Mouse (Mus musculus): ENCODE measurements at regions not wholly inside any gene's neighbourhood (a gene's known extent, or its start where the extent isn't known, plus 50 kb on each side); places are given as distances from the start of the nearest gene placed in this dataset.

- Histone ChIP-seq H3K9ac (no peak overlapping the region), H3K27ac (no peak overlapping the region), H3K4me1 (no peaks in the 10 kb centered on the region), H3K27me3 (replicated peaks) (no peaks in the 10 kb centered on the region), H3K4me2 (no peak overlapping the region), H3K4me3 (no peak overlapping the region), H3K36me3 (replicated peaks) (no peaks in the 10 kb centered on the region), H3K9me3 (no peaks in the 10 kb centered on the region)
- 89% methylated on average over 8 of the region's 8 CpGs for WGBS
- no peak for ATAC-seq (replicated peaks)
Measured at GRCm38 (mm10) chr9:98712023-98712563, 110.6 kb upstream of the Mrps22 start.

DNA sequence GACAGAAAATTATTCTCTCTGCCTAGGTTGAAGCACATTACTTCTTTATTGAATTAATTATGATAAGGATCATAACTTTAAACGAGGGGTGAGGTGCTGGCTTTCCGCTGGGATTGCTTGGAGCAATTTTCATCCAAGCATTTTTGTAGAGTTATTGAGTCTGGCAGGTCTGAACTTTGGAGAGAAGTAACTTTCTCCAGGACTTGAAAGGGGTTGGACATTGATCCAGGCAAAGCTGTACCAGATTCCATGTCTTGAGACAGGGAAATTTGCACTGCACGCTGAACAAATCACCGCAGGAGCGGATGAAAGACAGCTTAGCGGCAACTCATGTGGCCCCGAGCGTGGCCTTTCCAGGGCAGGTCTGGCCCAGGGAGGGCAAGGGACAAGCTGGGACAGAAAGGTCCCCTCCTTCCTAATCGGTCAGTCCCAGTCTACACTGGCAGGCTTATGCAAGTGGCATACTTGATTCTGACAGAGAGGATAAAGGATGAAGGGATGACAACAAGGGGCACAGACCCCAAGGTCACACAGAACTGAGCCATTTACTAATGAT lies 108.8 kb upstream of the Mrps22 start:
- H3K36me3 ChIP-seq (replicated peaks): no peaks in the 10 kb centered on the region
- H3K27ac ChIP-seq: no peak overlapping the region
- H3K4me2 ChIP-seq: no peak overlapping the region
- no peak for ATAC-seq (replicated peaks)
- H3K4me3 ChIP-seq: no peak overlapping the region
- no peaks in the 10 kb centered on the region for H3K9me3 ChIP-seq
- H3K27me3 ChIP-seq (replicated peaks): no peaks in the 10 kb centered on the region
- 74% methylated on average over 9 of the region's 9 CpGs for WGBS
- H3K9ac ChIP-seq: no peak overlapping the region
- H3K4me1 ChIP-seq: no peaks in the 10 kb centered on the region

- Histone ChIP-seq H3K27me3 (replicated peaks) (no peaks in the 10 kb centered on the region), H3K4me1 (no peaks in the 10 kb centered on the region), H3K27ac (no peak overlapping the region), H3K36me3 (replicated peaks) (no peaks in the 10 kb centered on the region), H3K9me3 (no peaks in the 10 kb centered on the region), H3K9ac (no peak overlapping the region), H3K4me3 (no peak overlapping the region), H3K4me2 (no peak overlapping the region)
- no peak for ATAC-seq (replicated peaks)
- WGBS: 62% methylated on average over 18 of the region's 18 CpGs
Measured at GRCm38 (mm10) chr9:98708001-98708680, 106.7 kb upstream of the Mrps22 start.

GRCm38 (mm10) chr9:98707491-98707890 lies 106.0 kb upstream of the Mrps22 start:
- ATAC-seq (replicated peaks): no peak
- no peak overlapping the region for H3K9ac ChIP-seq
- H3K27me3 ChIP-seq (replicated peaks): no peaks in the 10 kb centered on the region
- WGBS: 80% methylated on average over 6 of the region's 6 CpGs
- H3K36me3 ChIP-seq (replicated peaks): no peaks in the 10 kb centered on the region
- H3K27ac ChIP-seq: no peak overlapping the region
- H3K4me3 ChIP-seq: no peak overlapping the region
- H3K9me3 ChIP-seq: no peaks in the 10 kb centered on the region
- no peak overlapping the region for H3K4me2 ChIP-seq
- H3K4me1 ChIP-seq: no peaks in the 10 kb centered on the region

DNA sequence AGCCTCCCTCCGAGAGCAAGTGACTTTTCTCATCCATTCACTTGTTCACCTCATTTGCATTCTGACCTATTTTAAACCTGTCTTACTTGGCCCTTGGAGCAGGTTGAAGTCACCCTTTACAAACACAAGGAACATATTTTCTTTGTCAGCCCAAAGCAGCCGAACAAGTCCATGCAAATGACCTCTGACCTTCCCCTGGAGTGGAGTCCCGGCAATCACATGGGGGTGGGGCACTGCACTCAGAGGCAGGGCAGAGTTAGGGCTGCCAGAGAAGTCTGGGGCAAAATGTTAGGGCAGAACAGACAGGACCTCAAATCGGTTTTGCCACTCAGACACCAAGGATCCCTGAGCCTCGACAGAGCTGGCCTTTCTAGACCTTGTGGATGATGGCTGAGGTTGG lies 102.7 kb upstream of the Mrps22 start:
- Histone ChIP-seq H3K4me1 (no peaks in the 10 kb centered on the region), H3K4me3 (no peak overlapping the region), H3K4me2 (no peak overlapping the region), H3K36me3 (replicated peaks) (no peaks in the 10 kb centered on the region), H3K9ac (no peak overlapping the region), H3K27ac (no peak overlapping the region), H3K9me3 (no peaks in the 10 kb centered on the region), H3K27me3 (replicated peaks) (no peaks in the 10 kb centered on the region)
- WGBS: 37% methylated on average over 5 of the region's 5 CpGs
- ATAC-seq (replicated peaks): no peak

- Histone ChIP-seq H3K9me3 (no peaks in the 10 kb centered on the region), H3K36me3 (replicated peaks) (no peaks in the 10 kb centered on the region), H3K4me3 (no peak overlapping the region), H3K27ac (no peak overlapping the region), H3K9ac (no peak overlapping the region), H3K4me1 (no peaks in the 10 kb centered on the region), H3K4me2 (no peak overlapping the region), H3K27me3 (replicated peaks) (no peaks in the 10 kb centered on the region)
- ATAC-seq (replicated peaks): no peak
- WGBS: 88% methylated on average over 9 of the region's 9 CpGs
Measured at GRCm38 (mm10) chr9:98703331-98703730, 101.9 kb upstream of the Mrps22 start.

DNA sequence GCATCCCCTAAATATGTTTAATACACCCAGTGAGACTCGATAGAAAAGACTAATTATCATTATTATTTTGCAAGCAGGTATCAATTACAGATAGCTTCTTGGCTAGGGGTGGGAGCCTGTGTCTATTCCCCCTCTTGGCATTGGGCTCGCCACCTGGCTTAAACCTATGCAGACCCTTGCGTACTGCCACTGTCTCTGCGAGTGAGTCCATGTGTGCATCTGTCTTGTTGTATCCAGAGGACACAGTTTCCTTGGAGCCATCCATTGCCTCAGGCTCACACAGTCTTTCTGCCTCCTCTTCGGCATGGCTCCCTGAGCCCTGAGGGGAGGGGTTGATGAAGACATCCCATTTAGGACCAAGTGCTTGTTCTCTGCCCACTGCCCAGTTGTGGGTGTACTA lies 99.1 kb upstream of the Mrps22 start:
- no peaks in the 10 kb centered on the region for H3K36me3 ChIP-seq (replicated peaks)
- H3K4me3 ChIP-seq: no peak overlapping the region
- H3K4me1 ChIP-seq: no peaks in the 10 kb centered on the region
- ATAC-seq (replicated peaks): no peak
- no peak overlapping the region for H3K4me2 ChIP-seq
- WGBS: 92% methylated on average over 5 of the region's 5 CpGs
- H3K27me3 ChIP-seq (replicated peaks): no peaks in the 10 kb centered on the region
- no peaks in the 10 kb centered on the region for H3K9me3 ChIP-seq
- H3K9ac ChIP-seq: no peak overlapping the region
- H3K27ac ChIP-seq: no peak overlapping the region

GRCm38 (mm10) chr9:98697155-98697554 lies 95.7 kb upstream of the Mrps22 start:
- Histone ChIP-seq H3K36me3 (replicated peaks) (no peaks in the 10 kb centered on the region), H3K27ac (no peak overlapping the region), H3K9me3 (no peaks in the 10 kb centered on the region), H3K9ac (no peak overlapping the region), H3K4me3 (no peak overlapping the region), H3K4me2 (no peak overlapping the region), H3K4me1 (no peaks in the 10 kb centered on the region), H3K27me3 (replicated peaks) (no peaks in the 10 kb centered on the region)
- 45% methylated on average over 7 of the region's 7 CpGs for WGBS
- ATAC-seq (replicated peaks): no peak

DNA sequence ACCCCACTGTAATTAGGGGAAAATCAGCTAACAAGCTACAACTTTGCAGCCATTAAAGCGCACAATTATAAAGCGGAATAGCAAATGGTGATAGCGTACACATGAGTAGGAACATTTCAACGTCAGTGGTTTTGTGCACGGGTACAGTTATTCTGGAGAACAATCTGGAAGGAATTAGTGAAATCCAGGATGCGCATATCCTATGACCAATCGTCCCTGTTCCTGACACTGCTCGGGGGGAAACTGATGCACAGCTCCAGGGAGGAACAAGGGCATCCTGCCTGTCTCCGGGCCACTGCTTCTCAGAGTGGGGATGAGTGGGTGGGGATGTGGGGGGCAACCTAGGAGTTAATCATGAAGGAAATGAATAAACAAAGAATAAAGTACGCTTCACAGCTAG lies 93.6 kb upstream of the Mrps22 start:
- H3K36me3 ChIP-seq (replicated peaks): no peaks in the 10 kb centered on the region
- 0 out of 2 replicates have a peak, but pooled peaks cover 4% of the 10 kb centered on the region for H3K4me1 ChIP-seq
- no peak overlapping the region for H3K4me2 ChIP-seq
- 77% methylated on average over 10 of the region's 10 CpGs for WGBS
- no peak overlapping the region for H3K4me3 ChIP-seq
- no peak overlapping the region for H3K27ac ChIP-seq
- no peak for ATAC-seq (replicated peaks)
- no peaks in the 10 kb centered on the region for H3K9me3 ChIP-seq
- no peak overlapping the region for H3K9ac ChIP-seq
- H3K27me3 ChIP-seq (replicated peaks): no peaks in the 10 kb centered on the region

DNA sequence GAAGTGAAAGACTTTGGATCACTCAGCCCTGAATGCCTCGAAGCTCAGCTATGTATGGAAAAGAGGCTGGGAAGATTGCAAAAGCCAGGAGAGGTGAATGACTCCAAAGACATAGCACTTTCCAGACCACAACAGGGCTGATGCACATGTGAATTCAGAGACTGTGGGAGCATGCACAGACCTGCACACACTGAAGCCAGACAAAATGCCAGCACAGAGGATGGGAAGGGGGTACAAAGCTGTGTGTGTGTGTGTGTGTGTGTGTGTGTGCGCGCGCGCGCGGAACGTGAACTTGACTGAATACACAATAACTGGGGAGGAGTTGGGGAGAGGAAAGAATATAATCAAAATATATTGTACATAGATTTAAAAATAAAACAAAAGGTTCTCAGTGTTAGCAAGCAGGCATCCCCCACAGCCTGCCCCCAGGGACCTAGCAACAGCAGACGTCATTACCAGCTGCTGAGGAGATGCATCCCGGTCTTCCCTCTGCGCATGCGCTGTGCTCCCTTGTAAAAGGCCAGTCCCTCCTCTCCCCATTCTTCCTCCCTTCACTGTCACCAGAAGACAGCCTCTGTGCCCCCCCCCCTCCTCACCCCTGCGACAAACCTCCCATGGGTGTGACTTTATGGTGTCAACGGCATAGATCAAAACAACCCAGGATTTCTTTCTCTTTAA lies 89.5 kb upstream of the Mrps22 start:
- Histone ChIP-seq H3K27me3 (replicated peaks) (no peaks in the 10 kb centered on the region), H3K4me1 (0 out of 2 replicates have a peak, but pooled peaks cover 4% of the 10 kb centered on the region), H3K4me2 (no peak overlapping the region), H3K9me3 (no peaks in the 10 kb centered on the region), H3K9ac (no peak overlapping the region), H3K36me3 (replicated peaks) (no peaks in the 10 kb centered on the region), H3K27ac (no peak overlapping the region), H3K4me3 (no peak overlapping the region)
- ATAC-seq (replicated peaks): 0 out of 2 replicates have a peak, but pooled peaks have one; percentile 27
- WGBS: 76% methylated on average over 14 of the region's 14 CpGs

- no peak overlapping the region for H3K4me2 ChIP-seq
- no peak overlapping the region for H3K4me3 ChIP-seq
- no peak overlapping the region for H3K27ac ChIP-seq
- H3K4me1 ChIP-seq: no peaks in the 10 kb centered on the region
- H3K9me3 ChIP-seq: no peaks in the 10 kb centered on the region
- no peaks in the 10 kb centered on the region for H3K36me3 ChIP-seq (replicated peaks)
- H3K9ac ChIP-seq: no peak overlapping the region
- no peak for ATAC-seq (replicated peaks)
- no peaks in the 10 kb centered on the region for H3K27me3 ChIP-seq (replicated peaks)
- 88% methylated on average over 7 of the region's 7 CpGs for WGBS
Measured at GRCm38 (mm10) chr9:98685548-98685947, 84.1 kb upstream of the Mrps22 start.

DNA sequence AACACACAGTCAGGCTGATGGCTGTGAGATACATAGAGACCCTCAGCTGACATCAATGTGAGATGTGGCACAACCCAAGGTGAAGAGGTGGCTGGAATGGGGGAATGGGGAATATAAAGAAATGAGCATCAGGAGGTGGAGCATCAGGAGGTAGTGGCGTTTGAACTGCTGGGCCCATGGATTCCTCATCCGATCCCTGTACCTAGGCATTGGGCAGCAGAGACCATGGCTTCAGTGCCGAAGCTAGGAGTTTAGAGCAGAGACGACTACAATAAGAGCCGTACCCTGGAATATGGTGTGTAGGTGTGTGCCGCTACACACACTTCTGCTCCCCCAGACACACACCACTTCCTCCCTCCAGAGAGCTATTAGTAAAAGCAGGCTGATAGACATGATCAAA lies 82.9 kb upstream of the Mrps22 start:
- no peaks in the 10 kb centered on the region for H3K4me1 ChIP-seq
- 86% methylated on average over 6 of the region's 6 CpGs for WGBS

More for the DNA sequence above, 82.9 kb upstream of the Mrps22 start:
- Histone ChIP-seq H3K9me3 (no peaks in the 10 kb centered on the region), H3K27ac (no peak overlapping the region), H3K27me3 (replicated peaks) (no peaks in the 10 kb centered on the region), H3K9ac (no peak overlapping the region), H3K4me2 (no peak overlapping the region), H3K4me3 (no peak overlapping the region), H3K36me3 (replicated peaks) (no peaks in the 10 kb centered on the region)
- no peak for ATAC-seq (replicated peaks)
